Mouse (Mus musculus) forebrain, embryonic 16.5 days (tissue): Measurements from ENCODE around the gene Ercc6l. TPM values are rescaled to one million over a fixed set of nuclear protein-coding genes. Genes with fewer than 3 reads are reported as not detected.

Experiments
- ATAC-seq: fragments of 200-750 bp; cut with Nextera tagmentation; 2 replicates; pipeline ENCODE4 v1.8.0; 2017; ENCODE audit warnings: mild to moderate bottlenecking, moderate library complexity
- H3K27ac ChIP-seq: fragments of 300-500 bp; sonication (generic); 2 replicates; pipeline ENCODE4 v1.5.1; 2014; ENCODE audit warnings: low read length, control low read depth
- H3K27me3 ChIP-seq: fragments of 300-500 bp; sonication (generic); replicated peaks from 2 replicates; pipeline ENCODE4 v1.6.1; 2014; ENCODE audit warnings: low read length; ENCODE audit not compliant: control insufficient read depth, insufficient read depth
- H3K36me3 ChIP-seq: fragments of 300-500 bp; sonication (generic); 2 replicates; pipeline ENCODE4 v1.6.1; 2014; ENCODE audit not compliant: control insufficient read depth, insufficient read depth
- H3K4me1 ChIP-seq: fragments of 300-500 bp; sonication (generic); replicated peaks from 2 replicates; pipeline ENCODE4 v1.6.1; 2014; ENCODE audit warnings: low read length; ENCODE audit not compliant: control insufficient read depth, insufficient read depth
- H3K4me2 ChIP-seq: fragments of 300-500 bp; sonication (generic); 2 replicates; pipeline ENCODE4 v1.6.1; 2014; ENCODE audit warnings: mild to moderate bottlenecking, low read length, control low read depth
- H3K4me3 ChIP-seq: fragments of 300-500 bp; sonication (generic); replicated peaks from 2 replicates; pipeline ENCODE4 v1.5.1; 2014; ENCODE audit warnings: mild to moderate bottlenecking, low read length, control low read depth
- H3K9ac ChIP-seq: fragments of 300-500 bp; sonication (generic); replicated peaks from 2 replicates; pipeline ENCODE4 v1.6.1; 2014; ENCODE audit warnings: low read depth, low read length, control low read depth
- H3K9me3 ChIP-seq: fragments of 300-500 bp; sonication (generic); 2 replicates; pipeline ENCODE4 v1.6.1; 2016; ENCODE audit warnings: low read length; ENCODE audit not compliant: control insufficient read depth
- WGBS: fragments of 180-500 bp; shearing (Covaris S2); extraction: QIAGEN DNeasy Blood & Tissue Kit; methylation state at CpG from one replicate; pipeline ENCODE4 v1.1.7; 2014; 5-methylcytosine and 5-hydroxymethylcytosine counted together
- polyA plus RNA-seq: library from polyadenylated mRNA; unstranded; fragments of >200 nt; fragmentation: Nextera tagmentation; extraction: Ambion mirVana; gene quantifications from 2 replicates; pipeline ENCODE4 v1.2.1, GENCODE M21; 2015

Ercc6l gene
- polyA plus RNA-seq, result 3.8 and 5.2 TPM in 2 replicates

GRCm38 (mm10) chrX:102156618-102157422 lies at the start of gene Ercc6l:
Gene Ercc6l (minus strand): TSS chrX:102157091.
- peak within 1 kb of the TSS; percentile 54 for H3K9ac ChIP-seq
- WGBS, result 25% methylated on average over 42 of the region's 42 CpGs
- peak within 1 kb of the TSS; percentile 58 for H3K4me2 ChIP-seq
- no peaks in the 10 kb centered on the region for H3K27me3 ChIP-seq
- peak within 1 kb of the TSS; percentile 50 for H3K4me3 ChIP-seq
- H3K4me1 ChIP-seq, result 0 out of 2 replicates have a peak, but pooled peaks cover 2% of the 10 kb centered on the region
- no peaks in the 10 kb centered on the region for H3K36me3 ChIP-seq
- H3K9me3 ChIP-seq, result no peaks in the 10 kb centered on the region
- ATAC-seq, result peak; percentile 99
- peak within 1 kb of the TSS; percentile 38; the same call in 1 of the 2 replicates for H3K27ac ChIP-seq

GRCm38 (mm10) chrX:102190840-102191239 lies 33.9 kb upstream of the Ercc6l start:
- WGBS, result 44% methylated on average over 1 of the region's 1 CpGs
- no peak overlapping the region for H3K9ac ChIP-seq
- no peaks in the 10 kb centered on the region for H3K36me3 ChIP-seq
- H3K4me3 ChIP-seq, result no peak overlapping the region
- no peaks in the 10 kb centered on the region for H3K27me3 ChIP-seq
- H3K9me3 ChIP-seq, result no peaks in the 10 kb centered on the region
- H3K4me2 ChIP-seq, result no peak overlapping the region
- no peak overlapping the region for H3K27ac ChIP-seq
- ATAC-seq, result no peak
- H3K4me1 ChIP-seq, result peaks cover 17% of the 10 kb centered on the region

GRCm38 (mm10) chrX:102189581-102189980 lies 32.7 kb upstream of the Ercc6l start:
- Histone ChIP-seq H3K4me1 (peaks cover 17% of the 10 kb centered on the region), H3K27ac (no peak overlapping the region), H3K4me2 (no peak overlapping the region; the same call in 1 of the 2 replicates), H3K4me3 (no peak overlapping the region), H3K27me3 (no peaks in the 10 kb centered on the region), H3K36me3 (no peaks in the 10 kb centered on the region), H3K9me3 (no peaks in the 10 kb centered on the region), H3K9ac (no peak overlapping the region)
- 43% methylated on average over 5 of the region's 5 CpGs for WGBS
- no peak; the same call in 1 of the 2 replicates for ATAC-seq

GRCm38 (mm10) chrX:102188712-102189497 lies 32.0 kb upstream of the Ercc6l start, which contains the start of gene Rps4x:
Gene Rps4x (minus strand): TSS chrX:102189394.
- Histone ChIP-seq H3K4me1 (peaks cover 17% of the 10 kb centered on the region), H3K9me3 (no peaks in the 10 kb centered on the region), H3K9ac (peak within 1 kb of the TSS; percentile 75), H3K27me3 (no peaks in the 10 kb centered on the region), H3K4me3 (peak within 1 kb of the TSS; percentile 60), H3K36me3 (no peaks in the 10 kb centered on the region), H3K4me2 (peak within 1 kb of the TSS; percentile 74), H3K27ac (peak within 1 kb of the TSS; percentile 84)
- ATAC-seq, result peak; percentile 96
- 22% methylated on average over 37 of the region's 37 CpGs for WGBS

GRCm38 (mm10) chrX:102187023-102187699 lies 30.3 kb upstream of the Ercc6l start:
- H3K9me3 ChIP-seq, result no peaks in the 10 kb centered on the region
- no peaks in the 10 kb centered on the region for H3K27me3 ChIP-seq
- peak overlapping the region; percentile 74 for H3K4me2 ChIP-seq
- H3K27ac ChIP-seq, result no peak overlapping the region
- H3K4me3 ChIP-seq, result peak overlapping the region; percentile 60
- no peak for ATAC-seq
- H3K9ac ChIP-seq, result no peak overlapping the region
- WGBS, result 40% methylated on average over 11 of the region's 11 CpGs
- peaks cover 17% of the 10 kb centered on the region for H3K4me1 ChIP-seq
- no peaks in the 10 kb centered on the region for H3K36me3 ChIP-seq

- Histone ChIP-seq H3K4me1 (peaks cover 12% of the 10 kb centered on the region), H3K27me3 (no peaks in the 10 kb centered on the region), H3K9me3 (no peaks in the 10 kb centered on the region), H3K9ac (no peak overlapping the region), H3K27ac (no peak overlapping the region), H3K4me2 (no peak overlapping the region), H3K4me3 (no peak overlapping the region), H3K36me3 (no peaks in the 10 kb centered on the region)
- no peak for ATAC-seq
Observed at GRCm38 (mm10) chrX:102182575-102182974, 25.7 kb upstream of the Ercc6l start.

GRCm38 (mm10) chrX:102175538-102176287 lies 18.8 kb upstream of the Ercc6l start:
- no peak for ATAC-seq
- Histone ChIP-seq H3K27ac (no peak overlapping the region), H3K4me3 (no peak overlapping the region), H3K36me3 (no peaks in the 10 kb centered on the region), H3K27me3 (no peaks in the 10 kb centered on the region), H3K4me1 (no peaks in the 10 kb centered on the region), H3K9me3 (no peaks in the 10 kb centered on the region), H3K9ac (no peak overlapping the region), H3K4me2 (no peak overlapping the region)
- 88% methylated on average over 5 of the region's 5 CpGs for WGBS

- H3K27ac ChIP-seq, result no peak overlapping the region
- no peaks in the 10 kb centered on the region for H3K36me3 ChIP-seq
- H3K4me3 ChIP-seq, result no peak overlapping the region
- 0 out of 2 replicates have a peak, but pooled peaks cover 2% of the 10 kb centered on the region for H3K4me1 ChIP-seq
- no peaks in the 10 kb centered on the region for H3K27me3 ChIP-seq
- H3K9me3 ChIP-seq, result no peaks in the 10 kb centered on the region
- no peak overlapping the region for H3K4me2 ChIP-seq
- no peak for ATAC-seq
- H3K9ac ChIP-seq, result no peak overlapping the region
- WGBS, result 75% methylated on average over 3 of the region's 3 CpGs
Observed at GRCm38 (mm10) chrX:102170900-102171299, 14.0 kb upstream of the Ercc6l start.
